Mouse (Mus musculus) cortical plate, adult 2 months (tissue): ENCODE results near the gene Tcap.

ENCODE experiments used
- CTCF ChIP-seq: fragments of 200-500 bp; IDR thresholded peaks from 2 replicates; pipeline ENCODE4 v1.5.1; 2011; ENCODE audit warnings: mild to moderate bottlenecking, control low read depth, low read length; ENCODE audit not compliant: insufficient read depth; ENCODE audit errors: extremely low read depth
- POLR2A ChIP-seq: fragments of 200-500 bp; IDR thresholded peaks from 2 replicates; pipeline ENCODE4 v1.6.1; 2011; ENCODE audit warnings: mild to moderate bottlenecking, low read length, control low read depth; ENCODE audit not compliant: insufficient read depth; ENCODE audit errors: extremely low read depth

- TF ChIP-seq CTCF = no peak
- TF ChIP-seq POLR2A = no peak
Observed at GRCm38 (mm10) chr11:98369337-98369736, 14.3 kb upstream of the Tcap start.
